Mouse (Mus musculus): ENCODE results near the gene Zfp3. TPM values are rescaled to one million over a fixed set of nuclear protein-coding genes. Genes with fewer than 3 reads are reported as not detected.

Zfp3 gene
- polyA plus RNA-seq, 1 experiment from 2014 or later: 4.2 TPM

DNA sequence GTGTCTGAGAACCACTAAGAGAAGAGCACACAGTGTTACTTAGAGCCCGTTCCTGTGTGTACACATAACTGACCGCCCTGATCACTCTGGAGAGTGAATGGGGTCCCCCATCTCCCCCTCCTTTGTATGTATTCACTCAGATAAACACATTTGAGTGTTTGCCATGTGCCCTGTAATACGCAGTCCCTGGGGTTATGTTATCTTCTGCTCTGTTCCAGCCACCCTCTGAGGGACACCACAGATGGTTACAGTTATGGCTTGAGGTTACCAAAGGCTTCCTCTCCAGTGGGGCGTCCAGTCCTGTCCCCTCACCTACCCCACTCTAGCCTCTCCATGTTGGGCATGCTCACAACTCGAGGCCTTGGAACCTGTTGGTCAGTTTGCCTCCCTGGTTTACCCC lies 36.6 kb upstream of the Zfp3 start:
- DNase-seq: no peak
- no peak overlapping the region for H3K4me2 ChIP-seq
- no peaks in the 10 kb centered on the region for H3K27me3 ChIP-seq (ENCODE audit: insufficient read depth, low read length)
- H3K4me3 ChIP-seq (ENCODE audit: low read depth, low read length): no peak overlapping the region
- H3K9ac ChIP-seq: no peak overlapping the region
- H3K4me1 ChIP-seq (ENCODE audit: insufficient read depth): no peaks in the 10 kb centered on the region
- ATAC-seq (ENCODE audit: insufficient read depth): no peak
- TF ChIP-seq CTCF (IDR thresholded peaks at IDR 0.05; ENCODE audit: low read depth): no peak
- H3K27ac ChIP-seq (ENCODE audit: low read depth): no peak overlapping the region
- H3K36me3 ChIP-seq (ENCODE audit: insufficient read depth): peaks cover 65% of the 10 kb centered on the region
- WGBS: 57% methylated on average over 5 of the region's 5 CpGs
- H3K9me3 ChIP-seq (ENCODE audit: low read depth, low read length): no peaks in the 10 kb centered on the region

DNA sequence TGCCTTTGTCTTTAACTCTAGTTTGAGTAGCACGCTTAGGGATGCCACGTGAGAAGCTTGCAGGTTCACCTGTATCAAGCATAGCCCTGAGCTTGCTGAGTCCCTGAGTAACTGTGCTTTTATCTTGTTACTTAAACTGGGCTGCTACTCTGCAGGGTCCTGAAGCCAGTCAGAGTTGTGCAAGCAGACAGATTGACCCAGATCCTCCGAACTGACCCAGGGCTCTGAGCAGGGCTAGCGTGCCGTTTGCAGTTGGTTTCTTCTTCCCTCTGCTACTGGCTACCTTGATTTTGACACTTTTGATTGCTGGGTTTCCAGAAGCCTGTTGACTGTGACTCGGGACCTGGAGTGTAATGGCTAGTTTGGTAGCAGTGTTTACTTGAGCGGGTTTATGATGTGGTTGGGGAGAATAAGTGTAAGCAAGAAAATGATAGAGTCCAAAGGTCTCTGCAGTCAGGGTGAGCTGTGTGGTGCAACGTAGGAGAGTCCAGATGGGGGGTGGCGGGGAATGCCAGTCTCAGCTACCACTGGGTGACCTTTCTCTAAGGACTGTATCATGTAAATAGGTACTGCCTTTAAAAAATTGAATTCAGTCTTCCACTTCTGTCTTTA lies 33.5 kb upstream of the Zfp3 start:
- no peak overlapping the region for H3K4me2 ChIP-seq
- H3K27ac ChIP-seq (ENCODE audit: low read depth): no peak overlapping the region
- DNase-seq (no peak), ATAC-seq (ENCODE audit: insufficient read depth) (no peak)
- peaks cover 36% of the 10 kb centered on the region for H3K36me3 ChIP-seq (ENCODE audit: insufficient read depth)
- no peaks in the 10 kb centered on the region for H3K4me1 ChIP-seq (ENCODE audit: insufficient read depth)
- no peak for TF ChIP-seq CTCF (IDR thresholded peaks at IDR 0.05; ENCODE audit: low read depth)
- 67% methylated on average over 9 of the region's 9 CpGs for WGBS
- H3K4me3 ChIP-seq (ENCODE audit: low read depth, low read length): no peak overlapping the region
- H3K9ac ChIP-seq: no peak overlapping the region
- H3K9me3 ChIP-seq (ENCODE audit: low read depth, low read length): no peaks in the 10 kb centered on the region
- H3K27me3 ChIP-seq (ENCODE audit: insufficient read depth, low read length): no peaks in the 10 kb centered on the region

DNA sequence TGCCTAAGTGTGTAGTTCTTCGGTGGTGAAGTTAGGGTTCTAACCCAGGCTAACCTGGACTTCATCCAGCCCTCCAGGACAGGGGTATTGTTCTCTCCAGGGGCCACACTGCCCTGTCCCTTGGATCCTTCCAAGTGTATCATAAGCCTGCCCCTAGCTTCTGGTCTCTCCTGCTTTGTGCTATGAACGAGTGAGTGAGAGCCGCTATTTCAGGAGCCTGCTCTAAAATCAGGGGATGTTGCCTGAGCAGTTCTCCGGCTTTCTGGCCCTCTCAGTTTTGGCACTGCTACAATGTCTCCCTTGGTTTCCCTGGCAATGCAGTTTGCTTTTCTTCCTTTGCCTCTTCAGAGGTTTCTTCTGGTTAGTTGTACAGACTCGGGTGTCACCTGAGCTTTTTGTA lies 32.8 kb upstream of the Zfp3 start:
- no peak for TF ChIP-seq CTCF (IDR thresholded peaks at IDR 0.05; ENCODE audit: low read depth)
- WGBS: 58% methylated on average over 5 of the region's 5 CpGs

DNA sequence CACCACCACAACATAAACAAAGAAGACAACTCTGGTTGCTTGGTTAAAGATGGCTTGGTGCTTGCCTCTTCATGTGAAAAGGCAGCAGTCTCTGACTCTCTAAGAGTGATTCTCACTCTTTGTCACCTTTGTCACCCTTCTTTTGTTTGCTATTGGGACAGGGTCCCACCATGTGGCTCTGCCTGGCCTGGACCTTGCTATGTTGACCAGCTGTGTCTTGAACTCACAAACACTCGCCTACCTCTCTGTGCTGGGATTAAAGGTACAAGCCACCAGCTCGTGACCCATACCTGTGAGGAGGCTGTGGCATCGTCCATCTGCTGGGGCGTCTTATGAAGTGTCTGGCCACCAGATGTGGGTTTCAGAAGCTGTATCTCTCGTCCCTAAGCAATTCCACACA lies 30.8 kb upstream of the Zfp3 start:
- Histone ChIP-seq H3K4me3 (ENCODE audit: low read depth, low read length) (no peak overlapping the region), H3K27me3 (ENCODE audit: insufficient read depth, low read length) (no peaks in the 10 kb centered on the region), H3K9me3 (ENCODE audit: low read depth, low read length) (no peaks in the 10 kb centered on the region), H3K4me2 (no peak overlapping the region), H3K4me1 (ENCODE audit: insufficient read depth) (no peaks in the 10 kb centered on the region), H3K9ac (no peak overlapping the region), H3K36me3 (ENCODE audit: insufficient read depth) (peaks cover 9% of the 10 kb centered on the region), H3K27ac (ENCODE audit: low read depth) (no peak overlapping the region)
- WGBS: 40% methylated on average over 5 of the region's 5 CpGs
- ATAC-seq (ENCODE audit: insufficient read depth) (no peak), DNase-seq (no peak)
- TF ChIP-seq CTCF (IDR thresholded peaks at IDR 0.05; ENCODE audit: low read depth): no peak

More for the DNA sequence above, 32.8 kb upstream of the Zfp3 start:
- H3K36me3 ChIP-seq (ENCODE audit: insufficient read depth): peaks cover 30% of the 10 kb centered on the region
- H3K4me3 ChIP-seq (ENCODE audit: low read depth, low read length): no peak overlapping the region
- ATAC-seq (ENCODE audit: insufficient read depth): no peak
- H3K9ac ChIP-seq: no peak overlapping the region
- H3K27ac ChIP-seq (ENCODE audit: low read depth): no peak overlapping the region
- H3K4me1 ChIP-seq (ENCODE audit: insufficient read depth): no peaks in the 10 kb centered on the region
- no peaks in the 10 kb centered on the region for H3K9me3 ChIP-seq (ENCODE audit: low read depth, low read length)
- no peak overlapping the region for H3K4me2 ChIP-seq
- DNase-seq: no peak
- no peaks in the 10 kb centered on the region for H3K27me3 ChIP-seq (ENCODE audit: insufficient read depth, low read length)

DNA sequence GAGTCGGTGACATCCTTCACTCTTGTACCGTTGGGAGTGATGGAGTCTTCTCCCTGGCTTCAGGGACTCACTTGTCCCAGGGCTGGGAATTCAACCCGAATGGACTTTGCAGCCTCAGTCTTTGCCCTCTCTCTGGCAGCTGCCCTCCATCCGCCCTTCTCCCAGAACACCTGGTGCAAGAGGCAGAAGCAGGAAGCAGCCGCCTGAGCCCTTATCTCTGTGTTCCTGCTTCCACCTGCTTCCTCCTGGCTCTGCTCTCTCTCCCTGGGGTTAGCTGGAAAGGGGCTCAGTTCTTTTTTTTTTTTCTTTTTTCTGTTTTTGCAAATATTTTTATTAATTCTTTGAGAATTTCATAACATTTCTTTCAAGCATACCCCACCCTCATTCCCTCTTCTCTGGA lies 26.3 kb upstream of the Zfp3 start:
- no peak for TF ChIP-seq CTCF (IDR thresholded peaks at IDR 0.05; ENCODE audit: low read depth)
- Histone ChIP-seq H3K27me3 (ENCODE audit: insufficient read depth, low read length) (no peaks in the 10 kb centered on the region), H3K4me2 (no peak overlapping the region), H3K9ac (no peak overlapping the region), H3K4me1 (ENCODE audit: insufficient read depth) (no peaks in the 10 kb centered on the region), H3K36me3 (ENCODE audit: insufficient read depth) (no peaks in the 10 kb centered on the region), H3K4me3 (ENCODE audit: low read depth, low read length) (no peak overlapping the region), H3K9me3 (ENCODE audit: low read depth, low read length) (no peaks in the 10 kb centered on the region), H3K27ac (ENCODE audit: low read depth) (no peak overlapping the region)
- WGBS: 49% methylated on average over 5 of the region's 5 CpGs
- ATAC-seq (ENCODE audit: insufficient read depth) (no peak), DNase-seq (no peak)

DNA sequence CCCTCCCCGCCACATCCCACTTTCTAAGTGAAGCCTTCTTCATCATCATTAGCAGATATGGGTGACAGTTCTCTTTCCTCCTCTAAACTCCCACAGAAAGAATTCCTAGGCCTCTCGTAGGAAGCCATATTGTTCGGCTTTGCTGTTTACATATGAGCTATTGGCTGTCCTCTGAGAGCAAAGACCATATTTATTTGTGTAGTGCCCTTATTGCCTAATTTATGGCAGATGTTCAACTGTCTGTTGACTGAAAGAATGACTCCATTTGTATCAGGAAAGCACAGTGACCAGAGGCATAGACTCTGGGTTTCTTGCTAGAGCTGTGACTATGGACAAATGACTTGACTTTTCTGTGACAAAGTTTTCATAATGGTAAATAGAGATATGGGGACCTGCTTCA lies 22.4 kb upstream of the Zfp3 start:
- TF ChIP-seq CTCF (IDR thresholded peaks at IDR 0.05; ENCODE audit: low read depth): no peak
- no peak overlapping the region for H3K9ac ChIP-seq
- 63% methylated on average over 3 of the region's 3 CpGs for WGBS

DNA sequence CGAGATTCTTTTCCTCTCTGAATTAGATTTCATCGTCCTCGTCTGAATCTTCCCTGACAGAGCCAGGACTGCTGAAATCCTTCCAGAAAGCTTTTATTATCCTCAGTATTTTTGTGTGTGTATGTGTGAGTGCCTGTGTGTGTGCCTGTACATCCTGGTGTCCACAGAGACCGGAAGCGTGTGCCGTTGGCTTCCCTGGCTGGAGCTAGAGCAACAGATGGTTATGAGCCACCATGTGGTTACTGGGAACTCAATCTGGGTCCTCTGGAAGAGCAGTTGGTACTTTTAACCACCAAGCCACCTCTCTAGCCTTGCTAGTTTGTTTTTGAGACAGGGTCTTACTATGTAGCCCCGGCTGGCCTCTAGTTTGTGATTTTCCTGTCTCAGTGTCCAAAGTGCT lies 21.9 kb upstream of the Zfp3 start:
- Histone ChIP-seq H3K27ac (ENCODE audit: low read depth) (no peak overlapping the region), H3K9ac (no peak overlapping the region), H3K9me3 (ENCODE audit: low read depth, low read length) (no peaks in the 10 kb centered on the region), H3K4me2 (no peak overlapping the region), H3K27me3 (ENCODE audit: insufficient read depth, low read length) (no peaks in the 10 kb centered on the region), H3K4me1 (ENCODE audit: insufficient read depth) (no peaks in the 10 kb centered on the region), H3K4me3 (ENCODE audit: low read depth, low read length) (no peak overlapping the region), H3K36me3 (ENCODE audit: insufficient read depth) (no peaks in the 10 kb centered on the region)
- WGBS: 79% methylated on average over 7 of the region's 7 CpGs
- no peak for TF ChIP-seq CTCF (IDR thresholded peaks at IDR 0.05; ENCODE audit: low read depth)
- no peak for ATAC-seq (ENCODE audit: insufficient read depth)
- no peak for DNase-seq

More for the DNA sequence above, 22.4 kb upstream of the Zfp3 start:
- DNase-seq: no peak
- Histone ChIP-seq H3K4me3 (ENCODE audit: low read depth, low read length) (no peak overlapping the region), H3K4me1 (ENCODE audit: insufficient read depth) (no peaks in the 10 kb centered on the region), H3K27me3 (ENCODE audit: insufficient read depth, low read length) (no peaks in the 10 kb centered on the region), H3K27ac (ENCODE audit: low read depth) (no peak overlapping the region), H3K36me3 (ENCODE audit: insufficient read depth) (no peaks in the 10 kb centered on the region), H3K9me3 (ENCODE audit: low read depth, low read length) (no peaks in the 10 kb centered on the region), H3K4me2 (no peak overlapping the region)
- no peak for ATAC-seq (ENCODE audit: insufficient read depth)

All from lung, embryonic 14.5 days (tissue).